Mouse (Mus musculus) embryonic facial prominence, embryonic 15.5 days (tissue): ENCODE results near the gene Olfr824. TPM values are rescaled to one million over a fixed set of nuclear protein-coding genes. Genes with fewer than 3 reads are reported as not detected.

Source experiments
- polyA plus RNA-seq: library from polyadenylated mRNA; unstranded; fragments of >200 nt; fragmentation: Nextera tagmentation; extraction: Ambion mirVana; gene quantifications from 2 replicates; pipeline ENCODE4 v1.2.1, GENCODE M21; 2015

Olfr824 gene
- polyA plus RNA-seq, 1 experiment from 2014 or later = not detected

Other genes with a start within 250 kb of the Olfr824 start
- gene Olfr815, start 224.1 kb downstream of the Olfr824 start, polyA plus RNA-seq = 0.17 TPM in 1 of 2 replicates, not detected in the other
- gene Olfr816, start 214.4 kb downstream of the Olfr824 start, polyA plus RNA-seq = not detected in 2 replicates
- not detected in 2 replicates for gene Olfr818, start 180.9 kb downstream of the Olfr824 start, polyA plus RNA-seq
- 0.04 TPM in 1 of 2 replicates, not detected in the other for gene Olfr819, start 162.7 kb downstream of the Olfr824 start, polyA plus RNA-seq
- 0.11 TPM in 1 of 2 replicates, not detected in the other for gene Olfr247, start 153.9 kb downstream of the Olfr824 start, polyA plus RNA-seq
- 0.09 TPM in 1 of 2 replicates, not detected in the other for gene Gm10310, start 144.9 kb downstream of the Olfr824 start, polyA plus RNA-seq
- 0.04 and 0.11 TPM in 2 replicates for gene Olfr820, start 117.4 kb downstream of the Olfr824 start, polyA plus RNA-seq
- not detected in 2 replicates for gene Olfr821, start 99.7 kb downstream of the Olfr824 start, polyA plus RNA-seq
- 0.23 TPM in 1 of 2 replicates, not detected in the other for gene Olfr822, start 58.8 kb downstream of the Olfr824 start, polyA plus RNA-seq
- not detected in 2 replicates for gene Olfr823, start 14.6 kb downstream of the Olfr824 start, polyA plus RNA-seq
- 0.27 TPM in 1 of 2 replicates, not detected in the other for gene Olfr825, start 36.8 kb upstream of the Olfr824 start, polyA plus RNA-seq
- not detected in 2 replicates for gene Olfr826, start 54.2 kb upstream of the Olfr824 start, polyA plus RNA-seq
- gene Olfr827, start 84.4 kb upstream of the Olfr824 start, polyA plus RNA-seq = 0.05 TPM in 1 of 2 replicates, not detected in the other
- 0.05 and 0.13 TPM in 2 replicates for gene Neurod4, start 150.2 kb upstream of the Olfr824 start, polyA plus RNA-seq
- gene Tespa1, start 192.9 kb upstream of the Olfr824 start, polyA plus RNA-seq = 2.5 and 3.2 TPM in 2 replicates